Mouse (Mus musculus) myocyte (in vitro differentiated cells): Measurements from ENCODE around the gene Plpp3.

Experiments
- CEBPB ChIP-seq: IDR thresholded peaks from 2 replicates; pipeline ENCODE4 v1.6.1; 2011; ENCODE audit warnings: mild to moderate bottlenecking, moderate library complexity; ENCODE audit not compliant: poor library complexity, insufficient read depth, severe bottlenecking
- E2F4 ChIP-seq: IDR thresholded peaks from one replicate; pipeline ENCODE4 v1.6.1; 2011; ENCODE audit warnings: mild to moderate bottlenecking, control low read depth, moderate library complexity; ENCODE audit not compliant: insufficient read depth
- MYOD1 ChIP-seq, 3 experiments: IDR thresholded peaks; one replicate each; pipeline ENCODE4 v1.6.1; 2011; ENCODE audit warnings: control low read depth in 2 of 3, low read depth in 2 of 3, mild to moderate bottlenecking in 2 of 3, moderate library complexity in 1 of 3; ENCODE audit not compliant: insufficient read length in 2 of 3, control insufficient read depth in 1 of 3
- POLR2A ChIP-seq: IDR thresholded peaks from one replicate; pipeline ENCODE4 v1.6.1; 2011; ENCODE audit warnings: low read depth, mild to moderate bottlenecking, control low read depth, moderate library complexity; ENCODE audit not compliant: insufficient read length
- TCF12 ChIP-seq: IDR thresholded peaks from one replicate; pipeline ENCODE4 v1.6.1; 2011; ENCODE audit warnings: mild to moderate bottlenecking, control low read depth; ENCODE audit not compliant: poor library complexity, insufficient read depth, severe bottlenecking
- USF1 ChIP-seq: IDR thresholded peaks from one replicate; pipeline ENCODE4 v1.6.1; 2011; ENCODE audit warnings: low read depth, mild to moderate bottlenecking, control low read depth, moderate library complexity

- no peak for TF ChIP-seq POLR2A
- no peak for TF ChIP-seq MYOD1 (IDR thresholded peaks at IDR 0.05; ENCODE audit: control insufficient read depth in 1 of 3, insufficient read length in 2 of 3, low read depth in 2 of 3)
- TF ChIP-seq USF1, result no peak
- TF ChIP-seq CEBPB, result no peak
- no peak for TF ChIP-seq TCF12
- no peak for TF ChIP-seq E2F4
Measured at GRCm38 (mm10) chr4:105170811-105171401, 13.8 kb downstream of the Plpp3 start.
